Mouse (Mus musculus) olfactory bulb, adult 2 months (tissue): ENCODE measurements around the gene Gjc1.

Experiments
- CTCF ChIP-seq: fragments of 200-500 bp; IDR thresholded peaks from 2 replicates; pipeline ENCODE4 v1.5.1; 2012; ENCODE audit warnings: low read depth, mild to moderate bottlenecking, low read length, moderate library complexity; ENCODE audit not compliant: insufficient read depth
- POLR2A ChIP-seq: fragments of 200-500 bp; IDR thresholded peaks from 2 replicates; pipeline ENCODE4 v1.6.1; 2012; ENCODE audit warnings: mild to moderate bottlenecking, low read depth, low read length, moderate library complexity; ENCODE audit not compliant: insufficient read depth

DNA sequence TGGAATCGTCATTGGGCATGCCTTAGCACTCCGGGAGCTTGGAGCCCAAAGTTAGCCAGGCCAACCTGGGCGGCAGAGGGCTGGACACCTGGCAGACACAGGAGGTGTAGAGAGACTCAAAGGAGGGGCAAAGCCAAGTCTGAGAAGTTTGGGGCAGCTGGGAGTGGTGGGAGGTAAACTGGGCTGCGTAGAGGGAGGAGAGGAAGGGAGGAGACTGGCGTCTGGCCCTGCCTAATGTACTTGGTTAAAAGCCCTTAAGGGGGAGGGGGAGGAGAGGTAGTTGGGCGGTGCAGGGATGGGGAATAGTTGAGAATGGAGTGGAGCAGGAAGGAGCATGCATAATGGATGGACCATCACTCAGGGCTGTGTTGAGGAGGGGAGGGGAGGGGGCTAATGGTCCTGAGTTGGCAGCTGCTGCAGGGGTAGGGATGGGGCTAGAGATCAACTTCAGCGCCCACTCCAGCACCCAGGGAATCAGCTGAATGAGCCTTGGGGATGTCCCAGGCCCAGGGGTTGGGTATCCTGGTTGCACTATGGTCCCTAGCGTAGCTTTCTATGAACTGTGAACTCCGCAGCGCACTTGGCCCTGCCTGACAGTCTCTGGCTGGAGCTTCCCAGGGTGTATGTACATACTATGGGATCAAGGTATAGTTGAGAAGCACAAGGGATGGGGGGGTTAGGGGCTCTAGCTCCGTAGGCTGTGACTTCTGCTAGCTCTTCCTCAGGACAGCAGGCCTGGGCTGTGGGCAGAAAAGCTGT is 56.3 kb downstream of the Gjc1 start:
- TF ChIP-seq CTCF: no peak
- TF ChIP-seq POLR2A: no peak
